In the genomic region with DNA sequence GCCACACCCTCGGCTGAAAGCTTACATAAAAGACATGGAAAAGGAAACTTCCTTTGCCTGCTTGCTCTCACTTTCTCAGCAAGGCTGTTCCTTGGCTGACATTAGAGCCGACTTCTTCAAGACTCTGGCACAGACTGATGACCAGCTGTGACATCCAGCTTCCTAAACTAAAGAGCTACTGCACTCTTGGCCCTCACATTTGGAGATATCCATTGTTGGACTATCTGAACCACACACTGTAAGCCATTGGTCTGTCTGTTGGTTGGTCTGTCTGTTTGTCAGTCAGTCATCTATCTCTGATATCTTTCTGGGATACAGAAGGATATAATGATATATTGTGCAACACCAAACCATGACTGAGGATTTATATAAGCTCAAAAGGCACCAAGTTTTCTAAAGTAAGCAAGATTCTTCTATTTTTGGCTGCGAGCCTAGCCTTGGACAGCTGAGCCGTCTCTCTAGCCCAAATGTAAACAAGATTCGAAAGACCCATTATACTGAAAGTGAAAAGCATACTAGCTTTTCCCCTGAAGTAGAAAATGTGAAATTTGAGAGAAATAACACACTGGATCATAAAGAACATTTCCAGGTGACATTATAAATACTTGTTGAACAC, we compare ENCODE assay signal across 20 mouse cellular contexts. TPM values are rescaled to one million over a fixed set of nuclear protein-coding genes. Genes with fewer than 3 reads are reported as not detected.
DNase-seq lines count a peak whose midpoint lies in the region; ATAC-seq lines count a peak whose summit lies in the region.
"Had no signal": no experiment of that assay in that cellular context is flagged by ENCODE, and none has a peak within 500 bp of the region (broad histone marks: within the 10 kb centered on the region; RNA-seq: fewer than 3 reads in every experiment).

No protein-coding gene starts in this region.

- no peaks in the 10 kb centered on the region for H3K9me3 ChIP-seq in embryonic facial prominence, embryonic 14.5 days (ENCODE audit: control insufficient read depth, low read length)
- no peaks in the 10 kb centered on the region for H3K9me3 ChIP-seq in embryonic facial prominence, embryonic 10.5 days
- no peaks in the 10 kb centered on the region for H3K9me3 ChIP-seq in kidney, embryonic 15.5 days (replicated peaks)
- no peaks in the 10 kb centered on the region for H3K9me3 ChIP-seq in lung, embryonic 16.5 days (ENCODE audit: control insufficient read depth, low read length)
- H3K9me3 ChIP-seq in intestine, embryonic 16.5 days (ENCODE audit: control insufficient read depth, low read length): no peaks in the 10 kb centered on the region
- H3K9me3 ChIP-seq: forebrain, embryonic 10.5 days; limb, embryonic 12.5 days; midbrain, embryonic 13.5 days had no signal

- H3K4me1 ChIP-seq in embryonic facial prominence, embryonic 14.5 days (ENCODE audit: control insufficient read depth, insufficient read depth, low read length): no peaks in the 10 kb centered on the region
- H3K4me1 ChIP-seq in embryonic facial prominence, embryonic 10.5 days: no peaks in the 10 kb centered on the region
- no peaks in the 10 kb centered on the region for H3K4me1 ChIP-seq in kidney, embryonic 15.5 days
- peaks cover 5% of the 10 kb centered on the region; the same call in 1 of the 2 replicates for H3K4me1 ChIP-seq in lung, embryonic 16.5 days (replicated peaks; ENCODE audit: control insufficient read depth, insufficient read depth, low read length)
- no peaks in the 10 kb centered on the region for H3K4me1 ChIP-seq in intestine, embryonic 16.5 days (ENCODE audit: control insufficient read depth, insufficient read depth, low read length)
- H3K4me1 ChIP-seq: forebrain, embryonic 10.5 days; limb, embryonic 12.5 days; midbrain, embryonic 13.5 days had no signal

- no peaks in the 10 kb centered on the region for H3K27me3 ChIP-seq in embryonic facial prominence, embryonic 14.5 days (replicated peaks; ENCODE audit: control insufficient read depth, insufficient read depth, low read length)
- no peaks in the 10 kb centered on the region for H3K27me3 ChIP-seq in embryonic facial prominence, embryonic 10.5 days (replicated peaks; ENCODE audit: low read depth, poor library complexity, severe bottlenecking)
- H3K27me3 ChIP-seq in kidney, embryonic 15.5 days: no peaks in the 10 kb centered on the region
- H3K27me3 ChIP-seq in lung, embryonic 16.5 days (ENCODE audit: control insufficient read depth, insufficient read depth, low read depth, low read length): no peaks in the 10 kb centered on the region
- H3K27me3 ChIP-seq in intestine, embryonic 16.5 days (replicated peaks; ENCODE audit: control insufficient read depth, insufficient read depth, low read length): no peaks in the 10 kb centered on the region
- H3K27me3 ChIP-seq: limb, embryonic 12.5 days; midbrain, embryonic 13.5 days had no signal

- peak; percentile 57; the same call in 1 of the 2 replicates for ATAC-seq in embryonic facial prominence, embryonic 14.5 days (ENCODE audit: low read depth)
- peak; percentile 70; the same call in 1 of the 2 replicates for ATAC-seq in kidney, embryonic 15.5 days (replicated peaks; ENCODE audit: low FRiP score)
- peak; percentile 97 for ATAC-seq in lung, embryonic 16.5 days (ENCODE audit: low read depth)
- peak; percentile 76 for ATAC-seq in intestine, embryonic 16.5 days
- ATAC-seq: activated CD4-positive, CD25-positive, alpha-beta regulatory T cell, adult 4 months; CD4-positive, CD25-positive, alpha-beta regulatory T cell, adult 4 months; midbrain, embryonic 13.5 days had no signal

- H3K4me3 ChIP-seq in embryonic facial prominence, embryonic 14.5 days (ENCODE audit: low read depth, low read length): no peak overlapping the region
- H3K4me3 ChIP-seq in embryonic facial prominence, embryonic 10.5 days: no peak overlapping the region
- no peak overlapping the region for H3K4me3 ChIP-seq in kidney, embryonic 15.5 days (replicated peaks)
- no peak overlapping the region for H3K4me3 ChIP-seq in lung, embryonic 16.5 days (ENCODE audit: low read length)
- no peak overlapping the region for H3K4me3 ChIP-seq in intestine, embryonic 16.5 days (ENCODE audit: low read length)
- H3K4me3 ChIP-seq: forebrain, embryonic 10.5 days; limb, embryonic 12.5 days; midbrain, embryonic 13.5 days had no signal

- H3K36me3 ChIP-seq in embryonic facial prominence, embryonic 14.5 days (ENCODE audit: control insufficient read depth, insufficient read depth, low read length): no peaks in the 10 kb centered on the region
- H3K36me3 ChIP-seq in embryonic facial prominence, embryonic 10.5 days (replicated peaks): no peaks in the 10 kb centered on the region
- no peaks in the 10 kb centered on the region for H3K36me3 ChIP-seq in kidney, embryonic 15.5 days
- no peaks in the 10 kb centered on the region for H3K36me3 ChIP-seq in lung, embryonic 16.5 days (ENCODE audit: control insufficient read depth, insufficient read depth, low read length)
- no peaks in the 10 kb centered on the region for H3K36me3 ChIP-seq in intestine, embryonic 16.5 days (ENCODE audit: control insufficient read depth, insufficient read depth, low read length)
- H3K36me3 ChIP-seq: forebrain, embryonic 10.5 days; limb, embryonic 12.5 days had no signal

- no peak overlapping the region for H3K9ac ChIP-seq in embryonic facial prominence, embryonic 14.5 days (ENCODE audit: low read depth, low read length)
- H3K9ac ChIP-seq in kidney, embryonic 15.5 days: no peak overlapping the region
- no peak overlapping the region for H3K9ac ChIP-seq in lung, embryonic 16.5 days (ENCODE audit: low read length)
- H3K9ac ChIP-seq in intestine, embryonic 16.5 days (ENCODE audit: low read depth, low read length): no peak overlapping the region
- H3K9ac ChIP-seq: limb, embryonic 12.5 days; liver, embryonic 14.5 days; midbrain, embryonic 13.5 days had no signal

- 0 out of 2 replicates have a peak overlapping the region, but pooled peaks have one; percentile 15 for H3K27ac ChIP-seq in embryonic facial prominence, embryonic 14.5 days (replicated peaks; ENCODE audit: low read depth, low read length)
- no peak overlapping the region for H3K27ac ChIP-seq in embryonic facial prominence, embryonic 10.5 days (replicated peaks)
- peak overlapping the region; percentile 59 for H3K27ac ChIP-seq in kidney, embryonic 15.5 days
- H3K27ac ChIP-seq in lung, embryonic 16.5 days (ENCODE audit: low read length): peak overlapping the region; percentile 32
- H3K27ac ChIP-seq in intestine, embryonic 16.5 days (ENCODE audit: low read length): 0 out of 2 replicates have a peak overlapping the region, but pooled peaks have one; percentile 5
- H3K27ac ChIP-seq: forebrain, embryonic 10.5 days; limb, embryonic 12.5 days; liver, embryonic 14.5 days; midbrain, embryonic 13.5 days had no signal

- peak; percentile 83 for DNase-seq in embryonic facial prominence, embryonic 14.5 days (ENCODE audit: low spot score)
- no peak for DNase-seq in embryonic facial prominence, embryonic 10.5 days (ENCODE audit: low spot score)
- no peak for DNase-seq in kidney, postnatal 25 days
- no peak for DNase-seq in lung, adult 18-20 months
- DNase-seq in thymus, postnatal 36 days: no peak
- DNase-seq: adrenal gland, postnatal 25 days; cerebellum, adult 11 months; cerebellum, postnatal 25 days; embryo, embryonic 11 days; gastrocnemius, postnatal 10 days; heart, adult 11 months had no signal

- WGBS in embryonic facial prominence, embryonic 14.5 days: 57% methylated on average over 5 of the region's 5 CpGs
- 87% methylated on average over 5 of the region's 5 CpGs for WGBS in embryonic facial prominence, embryonic 10.5 days
- 55% methylated on average over 5 of the region's 5 CpGs for WGBS in kidney, embryonic 15.5 days
- WGBS in lung, embryonic 16.5 days: 33% methylated on average over 5 of the region's 5 CpGs
- 47% methylated on average over 5 of the region's 5 CpGs for WGBS in intestine, embryonic 16.5 days

- no peak overlapping the region for H3K4me2 ChIP-seq in embryonic facial prominence, embryonic 14.5 days (ENCODE audit: low read depth, low read length)
- no peak overlapping the region for H3K4me2 ChIP-seq in kidney, embryonic 15.5 days
- H3K4me2 ChIP-seq in lung, embryonic 16.5 days (ENCODE audit: low read depth, low read length): no peak overlapping the region
- no peak overlapping the region for H3K4me2 ChIP-seq in intestine, embryonic 16.5 days (ENCODE audit: low read depth, low read length)
- H3K4me2 ChIP-seq: limb, embryonic 12.5 days; midbrain, embryonic 13.5 days had no signal

RNA-seq across cellular contexts. Expression of gene Atxn7l3b, which starts 12.1 kb away (rescaled TPM):
- 142 and 169 TPM in 2 replicates for polyA plus RNA-seq in embryonic facial prominence, embryonic 14.5 days (2014; fragmentation: Nextera tagmentation; extraction: Ambion mirVana)
- 195 and 217 TPM in 2 replicates for polyA plus RNA-seq in embryonic facial prominence, embryonic 10.5 days (2016; fragmentation: Nextera tagmentation; extraction: Ambion mirVana)
- 211 and 216 TPM in 2 replicates for polyA plus RNA-seq in kidney, embryonic 15.5 days (2015; fragmentation: Nextera tagmentation; extraction: Ambion mirVana)
- polyA plus RNA-seq in lung, embryonic 16.5 days (2015; fragmentation: Nextera tagmentation; extraction: Ambion mirVana): 128 and 181 TPM in 2 replicates
- 151 and 153 TPM in 2 replicates for polyA plus RNA-seq in intestine, embryonic 16.5 days (2015; fragmentation: Nextera tagmentation; extraction: Ambion mirVana)
